22 mouse cellular contexts compared by ENCODE assay signal in genomic region chr2:106553666-106554065, GRCm38 (mm10).
DNase-seq lines count a peak whose midpoint lies in the region; ATAC-seq and TF ChIP-seq lines count a peak whose summit lies in the region.
"Had no signal": no experiment of that assay in that cellular context is flagged by ENCODE, and none has a peak within 500 bp of the region (broad histone marks: within the 10 kb centered on the region; RNA-seq: fewer than 3 reads in every experiment).

No protein-coding gene starts in this region.

- H3K4me2 ChIP-seq in kidney, embryonic 14.5 days (replicated peaks; ENCODE audit: low read depth, low read length): no peak overlapping the region
- H3K4me2 ChIP-seq: embryonic facial prominence, embryonic 15.5 days; hindbrain, embryonic 12.5 days had no signal

- WGBS in kidney, embryonic 14.5 days: 78% methylated on average over 5 of the region's 5 CpGs
- WGBS in limb, embryonic 10.5 days: 88% methylated on average over 5 of the region's 5 CpGs
- WGBS in lung, adult 2 months: 83% methylated on average over 5 of the region's 5 CpGs

- H3K36me3 ChIP-seq in kidney, embryonic 14.5 days (ENCODE audit: control insufficient read depth, insufficient read depth, low read length): no peaks in the 10 kb centered on the region
- H3K36me3 ChIP-seq in limb, embryonic 10.5 days: no peaks in the 10 kb centered on the region
- H3K36me3 ChIP-seq: embryonic facial prominence, embryonic 15.5 days; forebrain, embryonic 10.5 days; heart, embryonic 10.5 days; hindbrain, embryonic 12.5 days had no signal

- ATAC-seq in kidney, embryonic 14.5 days (ENCODE audit: low FRiP score, low TSS enrichment): no peak
- ATAC-seq: forebrain, embryonic 14.5 days; hindbrain, embryonic 16.5 days; inflammation-experienced regulatory T-cells, adult 6 months had no signal

- no peaks in the 10 kb centered on the region for H3K4me1 ChIP-seq in kidney, embryonic 14.5 days (ENCODE audit: control insufficient read depth, insufficient read depth, low read length)
- H3K4me1 ChIP-seq in limb, embryonic 10.5 days: 0 out of 2 replicates have a peak, but pooled peaks cover 5% of the 10 kb centered on the region
- H3K4me1 ChIP-seq in lung, adult 2 months (ENCODE audit: control insufficient read depth, insufficient read depth, low read length): no peaks in the 10 kb centered on the region
- H3K4me1 ChIP-seq: embryonic facial prominence, embryonic 15.5 days; forebrain, embryonic 10.5 days; heart, embryonic 10.5 days; hindbrain, embryonic 12.5 days had no signal

- H3K27ac ChIP-seq in kidney, embryonic 14.5 days (ENCODE audit: low read depth, low read length): no peak overlapping the region
- 0 out of 2 replicates have a peak overlapping the region, but pooled peaks have one; percentile 28 for H3K27ac ChIP-seq in limb, embryonic 10.5 days
- H3K27ac ChIP-seq: embryonic facial prominence, embryonic 15.5 days; forebrain, embryonic 10.5 days; heart, embryonic 10.5 days; hindbrain, embryonic 12.5 days had no signal

- H3K9me3 ChIP-seq in kidney, embryonic 14.5 days (ENCODE audit: control insufficient read depth, low read length): no peaks in the 10 kb centered on the region
- no peaks in the 10 kb centered on the region for H3K9me3 ChIP-seq in limb, embryonic 10.5 days (replicated peaks)
- H3K9me3 ChIP-seq: embryonic facial prominence, embryonic 15.5 days; forebrain, embryonic 10.5 days; heart, embryonic 10.5 days; hindbrain, embryonic 12.5 days had no signal

- no peak for TF ChIP-seq POLR2A in lung, adult 2 months (IDR thresholded peaks at IDR 0.05; ENCODE audit: borderline replicate concordance, extremely low read depth, low read depth, low read length)

- no peak for TF ChIP-seq CTCF in lung, adult 2 months (IDR thresholded peaks at IDR 0.05; ENCODE audit: insufficient read depth, low read length)

- H3K27me3 ChIP-seq in kidney, embryonic 14.5 days (ENCODE audit: control insufficient read depth, insufficient read depth, low read length): no peaks in the 10 kb centered on the region
- no peaks in the 10 kb centered on the region for H3K27me3 ChIP-seq in limb, embryonic 10.5 days (ENCODE audit: low read depth, poor library complexity, severe bottlenecking)
- H3K27me3 ChIP-seq: embryonic facial prominence, embryonic 15.5 days; hindbrain, embryonic 12.5 days had no signal

- no peak overlapping the region for H3K4me3 ChIP-seq in kidney, embryonic 14.5 days (ENCODE audit: low read length)
- no peak overlapping the region for H3K4me3 ChIP-seq in limb, embryonic 10.5 days
- H3K4me3 ChIP-seq in lung, adult 2 months (replicated peaks; ENCODE audit: extremely low read depth, low read depth, low read length): no peak overlapping the region
- H3K4me3 ChIP-seq: embryonic facial prominence, embryonic 15.5 days; erythroblast, embryonic 14.5 days; forebrain, embryonic 10.5 days; heart, embryonic 10.5 days; hindbrain, embryonic 12.5 days had no signal

- peak; percentile 20 for DNase-seq in adrenal gland, postnatal 25 days
- no peak for DNase-seq in adrenal gland, postnatal 4 days (ENCODE audit: low spot score in 2 of 2)
- DNase-seq in kidney, adult 18-20 months: peak; percentile 20
- peak; percentile 10 for DNase-seq in kidney, postnatal 10 days
- DNase-seq in limb, embryonic 10.5 days (ENCODE audit: low spot score): no peak
- no peak for DNase-seq in lung, adult 2 months
- DNase-seq in cerebellum, adult 18-20 months: no peak
- DNase-seq: adrenal gland, postnatal 36 days; cerebellum, adult 2 months; embryo, embryonic 11 days; gastrocnemius, postnatal 14 days; heart, postnatal 10 days; heart, postnatal 4 days had no signal

- no peak overlapping the region for H3K9ac ChIP-seq in kidney, embryonic 14.5 days (ENCODE audit: low read depth, low read length)
- H3K9ac ChIP-seq: embryonic facial prominence, embryonic 15.5 days; hindbrain, embryonic 12.5 days had no signal

Comparison
In these comparisons a context has a peak if more than half of its experiments do, and no peak if none do; other contexts are left out.
1. DNase-seq: peak in adrenal gland, postnatal 25 days (single experiment), kidney, adult 18-20 months (single experiment) and kidney, postnatal 10 days (single experiment); none in adrenal gland, postnatal 4 days (0 of 2), limb, embryonic 10.5 days (single experiment), lung, adult 2 months (single experiment) and cerebellum, adult 18-20 months (0 of 2).